Mouse (Mus musculus) brain, embryonic 14.5 days (tissue): ENCODE data around the gene Lefty1. TPM values are rescaled to one million over a fixed set of nuclear protein-coding genes. Genes with fewer than 3 reads are reported as not detected.
A peak's percentile ranks its signal among the peaks of the same experiment; 100 is the strongest.

ENCODE experiments used
- DNase-seq: peaks from one replicate; pipeline ENCODE4 v3.0.0-alpha.2; 2011; ENCODE audit warnings: low read depth
- CTCF ChIP-seq: fragments of 200-500 bp; IDR thresholded peaks from 2 replicates; pipeline ENCODE4 v1.5.1; 2012; ENCODE audit warnings: inconsistent platforms, mild to moderate bottlenecking, moderate library complexity, borderline replicate concordance; ENCODE audit not compliant: insufficient read depth, insufficient read length; ENCODE audit errors: extremely low read depth
- POLR2A ChIP-seq: fragments of 200-500 bp; IDR thresholded peaks from 2 replicates; pipeline ENCODE4 v1.6.1; 2012; ENCODE audit warnings: mild to moderate bottlenecking, inconsistent platforms, borderline replicate concordance; ENCODE audit not compliant: poor library complexity, insufficient read depth, insufficient read length, severe bottlenecking; ENCODE audit errors: extremely low read depth
- polyA plus RNA-seq: library from polyadenylated mRNA; depleted of rRNA; stranded (reverse); fragments of >200 nt; gene quantifications from 2 replicates; pipeline ENCODE4 v1.2.3, GENCODE M21; 2012; rRNA removed

Gene Lefty1
- polyA plus RNA-seq = 1.1 and 1.3 TPM in 2 replicates

DNA sequence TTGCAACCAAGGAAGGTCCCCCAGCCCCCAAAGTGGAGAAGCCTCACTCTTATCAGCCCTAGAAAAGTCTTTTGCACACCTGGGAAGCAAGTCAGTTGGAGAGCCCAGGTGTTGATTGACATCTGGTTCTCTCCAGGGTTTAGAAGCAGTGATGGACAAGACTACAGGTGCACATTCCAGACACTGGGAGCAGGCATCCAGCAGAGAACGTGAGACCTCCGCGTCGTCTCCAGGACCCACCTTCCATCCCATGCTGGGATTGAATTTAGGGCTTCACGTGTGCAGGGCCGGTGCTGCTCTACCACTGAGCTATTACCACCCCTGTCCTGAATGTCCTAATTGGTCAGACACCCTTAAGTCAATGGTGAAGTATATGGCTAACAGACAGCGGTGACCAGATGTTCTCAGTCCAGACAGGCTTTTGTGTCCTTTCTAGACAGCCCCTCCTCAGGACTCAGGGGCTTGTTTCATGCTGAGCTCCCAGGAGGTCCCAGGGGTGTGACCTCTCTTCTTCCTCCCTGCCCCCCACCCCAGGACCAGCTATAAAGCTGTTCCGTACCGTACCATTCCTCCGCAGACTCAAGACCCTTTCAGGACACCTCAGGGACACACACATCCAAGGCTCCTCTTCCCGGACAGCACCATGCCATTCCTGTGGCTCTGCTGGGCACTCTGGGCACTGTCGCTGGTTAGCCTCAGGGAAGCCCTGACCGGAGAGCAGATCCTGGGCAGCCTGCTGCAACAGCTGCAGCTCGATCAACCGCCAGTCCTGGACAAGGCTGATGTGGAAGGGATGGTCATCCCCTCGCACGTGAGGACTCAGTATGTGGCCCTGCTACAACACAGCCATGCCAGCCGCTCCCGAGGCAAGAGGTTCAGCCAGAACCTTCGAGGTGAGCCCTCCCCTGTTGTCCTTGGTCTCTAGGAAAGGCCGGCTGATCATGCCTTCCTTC, at the start of gene Lefty1:
Gene Lefty1, plus strand, starts transcription at position 556 of the 953 bp plus-strand sequence.
- TF ChIP-seq POLR2A (no peak), CTCF (no peak)
- DNase-seq = no peak

GRCm38 (mm10) chr1:180888556-180889042, 46.2 kb upstream of the Lefty1 start:
- peak; percentile 74 for DNase-seq
- no peak for TF ChIP-seq CTCF
- no peak for TF ChIP-seq POLR2A

DNA sequence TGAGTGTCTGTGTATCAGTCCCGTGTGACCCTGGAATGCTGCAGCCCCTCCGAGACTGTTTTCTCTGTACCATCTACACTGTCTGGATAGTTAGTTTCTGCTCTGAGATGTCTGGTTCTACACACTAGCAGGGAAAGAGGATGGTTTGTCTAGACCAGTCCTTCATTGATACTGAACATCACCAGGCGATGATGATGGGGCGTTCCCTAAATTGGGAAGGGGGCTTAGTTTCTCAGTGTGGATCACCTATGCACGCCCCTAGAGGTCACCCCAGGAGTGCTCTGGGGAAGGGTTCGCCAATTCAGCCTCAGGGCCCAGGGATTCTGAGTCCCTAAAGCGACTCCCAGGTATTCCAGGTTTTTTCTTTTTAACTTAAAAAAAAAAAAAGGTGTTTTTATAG, 45.6 kb upstream of the Lefty1 start:
- DNase-seq = no peak
- no peak for TF ChIP-seq POLR2A
- TF ChIP-seq CTCF = no peak

- no peak for DNase-seq
- peak; percentile 20; the same call in 1 of the 2 replicates for TF ChIP-seq CTCF
- no peak for TF ChIP-seq POLR2A
Observed at GRCm38 (mm10) chr1:180889841-180890240, 45.0 kb upstream of the Lefty1 start.

GRCm38 (mm10) chr1:180892808-180893207, 42.0 kb upstream of the Lefty1 start, which contains the start of gene Lefty2:
Gene Lefty2, plus strand, starts transcription at chr1:180893108.
- DNase-seq = no peak
- TF ChIP-seq POLR2A (no peak), CTCF (no peak)

DNA sequence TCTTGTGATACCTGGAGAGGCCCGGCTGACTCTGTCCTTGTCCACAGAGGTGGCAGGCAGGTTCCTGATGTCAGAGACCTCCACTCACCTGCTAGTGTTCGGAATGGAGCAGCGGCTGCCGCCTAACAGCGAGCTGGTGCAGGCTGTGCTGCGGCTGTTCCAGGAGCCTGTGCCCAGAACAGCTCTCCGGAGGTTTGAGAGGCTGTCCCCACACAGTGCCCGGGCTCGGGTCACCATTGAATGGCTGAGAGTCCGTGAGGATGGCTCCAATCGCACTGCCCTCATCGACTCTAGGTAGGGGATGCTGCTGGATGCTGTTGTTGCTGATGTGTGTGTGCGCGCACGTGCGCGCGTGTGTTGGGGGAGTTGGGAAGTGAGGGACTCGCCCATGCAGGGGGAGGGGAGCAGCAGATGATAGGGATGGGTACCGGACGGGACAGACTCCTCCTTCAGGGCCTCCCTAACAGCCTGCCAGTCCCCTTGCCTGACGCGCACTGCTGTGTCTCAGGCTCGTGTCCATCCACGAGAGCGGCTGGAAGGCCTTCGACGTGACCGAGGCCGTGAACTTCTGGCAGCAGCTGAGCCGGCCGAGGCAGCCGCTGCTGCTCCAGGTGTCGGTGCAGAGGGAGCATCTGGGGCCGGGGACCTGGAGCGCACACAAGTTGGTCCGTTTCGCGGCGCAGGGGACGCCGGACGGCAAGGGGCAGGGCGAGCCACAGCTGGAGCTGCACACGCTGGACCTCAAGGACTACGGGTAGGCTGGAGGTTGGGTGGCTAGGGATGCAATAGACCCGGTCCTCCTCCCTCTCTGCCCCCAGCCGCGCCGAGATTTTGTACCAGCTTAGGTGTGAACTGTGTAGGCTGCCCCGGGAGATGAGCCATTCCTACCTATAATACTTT, 40.5 kb upstream of the Lefty1 start:
- DNase-seq = peak; percentile 11

GRCm38 (mm10) chr1:180901107-180901506, 33.7 kb upstream of the Lefty1 start:
- peak; percentile 83 for DNase-seq
- TF ChIP-seq CTCF = peak; percentile 62; the same call in 1 of the 2 replicates
- TF ChIP-seq POLR2A = no peak

DNA sequence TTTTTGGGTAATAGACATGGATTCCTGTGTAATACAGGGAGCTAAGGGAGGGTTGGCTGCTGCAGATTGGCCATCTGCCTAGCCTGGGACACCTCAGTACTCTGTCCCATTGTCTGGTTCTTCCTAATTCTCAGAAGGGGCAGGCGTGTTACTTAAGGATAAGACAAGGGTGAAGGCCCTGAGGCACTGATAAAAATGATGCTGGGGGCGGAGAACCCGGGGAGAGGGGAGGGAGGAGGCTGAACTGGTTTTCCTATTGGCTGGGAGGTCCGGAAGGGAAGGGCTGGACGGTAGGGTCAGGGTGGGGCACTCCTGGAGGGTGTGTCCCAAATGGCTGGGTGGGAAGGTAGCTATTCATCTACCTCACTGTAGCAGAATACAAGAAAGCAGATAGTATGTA, 31.9 kb upstream of the Lefty1 start:
- no peak for DNase-seq
- TF ChIP-seq CTCF = no peak
- TF ChIP-seq POLR2A = no peak

DNA sequence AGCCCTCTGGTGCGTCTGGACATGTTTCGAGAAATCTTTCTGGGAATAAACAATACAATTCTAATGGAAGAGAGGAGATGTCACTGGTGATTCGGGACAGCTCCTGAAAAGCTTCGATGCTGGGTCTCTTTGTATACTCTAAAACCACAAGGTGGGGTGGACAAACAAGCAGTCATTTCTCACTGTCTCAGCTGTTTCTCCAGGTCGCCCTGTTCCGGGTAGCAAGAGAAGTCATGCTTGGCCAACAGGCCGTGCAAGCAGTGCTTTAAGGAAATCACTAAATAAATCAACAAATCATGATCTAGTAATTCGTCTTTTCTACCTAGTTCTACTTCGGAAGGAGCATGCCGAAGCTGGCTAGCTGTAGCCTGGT, 31.2 kb upstream of the Lefty1 start:
- no peak for DNase-seq
- no peak for TF ChIP-seq POLR2A
- TF ChIP-seq CTCF = no peak

DNA sequence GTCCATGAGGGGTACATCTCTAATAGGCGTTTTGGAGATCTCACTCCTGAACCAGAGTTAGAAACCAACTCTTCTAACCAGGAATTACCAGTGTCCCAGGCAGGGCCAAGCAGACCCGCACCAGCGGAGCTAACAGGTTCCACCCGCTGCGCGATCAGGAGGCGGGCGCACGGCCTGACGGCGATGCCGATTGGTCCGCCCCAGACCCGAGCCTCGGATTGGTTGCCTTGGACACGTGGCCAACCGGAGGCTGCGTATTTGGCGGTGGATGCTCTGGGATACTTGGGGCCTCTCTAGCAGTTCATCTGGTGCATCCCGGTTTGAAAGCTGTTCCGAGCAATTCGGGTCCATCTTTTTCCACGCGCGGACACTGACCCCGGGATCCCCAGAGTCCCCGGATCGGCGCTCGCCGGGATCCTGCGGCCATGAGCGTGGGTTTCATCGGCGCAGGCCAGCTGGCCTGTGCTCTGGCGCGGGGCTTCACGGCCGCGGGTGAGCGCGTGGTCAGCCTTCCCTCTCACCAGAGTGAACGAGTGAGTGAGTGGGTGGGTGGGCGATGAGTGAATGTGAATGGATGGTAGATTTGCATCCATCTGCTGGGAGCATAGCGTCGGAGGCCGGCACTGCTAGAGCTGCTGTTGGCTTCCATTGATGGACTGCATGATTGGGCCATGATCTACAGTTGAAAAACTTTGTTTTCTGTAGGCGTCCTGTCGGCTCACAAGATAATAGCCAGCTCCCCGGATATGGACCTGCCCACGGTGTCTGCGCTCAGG, 30.6 kb upstream of the Lefty1 start, which contains the start of gene Pycr2:
Gene Pycr2, plus strand, starts transcription at position 255 of the 776 bp plus-strand sequence.
- peak; percentile 42; the same call in 1 of the 2 replicates for TF ChIP-seq POLR2A
- TF ChIP-seq CTCF = no peak
- DNase-seq = peak; percentile 98

DNA sequence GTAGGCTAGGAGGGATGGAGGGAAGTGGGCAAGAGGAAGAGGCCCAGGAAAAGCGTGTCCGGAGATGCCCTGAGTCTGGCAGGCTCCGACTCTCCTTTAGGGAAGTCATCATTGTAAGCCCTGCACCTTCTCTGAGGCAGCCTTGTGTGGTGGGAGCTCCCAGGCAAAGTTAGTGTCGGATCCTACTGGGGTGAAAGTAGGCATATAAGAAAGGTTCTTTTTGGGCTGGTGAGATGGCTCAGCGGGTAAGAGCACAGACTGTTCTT, 30.1 kb upstream of the Lefty1 start:
- TF ChIP-seq CTCF = no peak
- TF ChIP-seq POLR2A = no peak
- no peak for DNase-seq
